Comparison of ENCODE assay signal across 13 mouse cellular contexts in genomic region chr13:99561843-99562550, GRCm38 (mm10). TPM values are rescaled to one million over a fixed set of nuclear protein-coding genes. Genes with fewer than 3 reads are reported as not detected.
A peak's percentile ranks its signal among the peaks of the same experiment; 100 is the strongest.
DNase-seq lines count a peak whose midpoint lies in the region; ATAC-seq and TF ChIP-seq lines count a peak whose summit lies in the region.
"Had no signal": no experiment of that assay in that cellular context is flagged by ENCODE, and none has a peak within 500 bp of the region (broad histone marks: within the 10 kb centered on the region; RNA-seq: fewer than 3 reads in every experiment).

No protein-coding gene starts in this region.

- H3K27me3 ChIP-seq in midbrain, embryonic 12.5 days, result no peaks in the 10 kb centered on the region; the same call in 1 of the 2 replicates
- H3K27me3 ChIP-seq in midbrain, embryonic 16.5 days (ENCODE audit: control insufficient read depth, insufficient read depth, low read depth, low read length), result no peaks in the 10 kb centered on the region
- no peaks in the 10 kb centered on the region for H3K27me3 ChIP-seq in forebrain, embryonic 13.5 days
- no peaks in the 10 kb centered on the region for H3K27me3 ChIP-seq in hindbrain, postnatal 0 days (ENCODE audit: insufficient read depth, low read length)
- no peaks in the 10 kb centered on the region for H3K27me3 ChIP-seq in neural tube, embryonic 15.5 days (replicated peaks)
- H3K27me3 ChIP-seq: liver, embryonic 12.5 days had no signal

- H3K4me2 ChIP-seq in midbrain, embryonic 12.5 days (replicated peaks), result no peak overlapping the region
- no peak overlapping the region for H3K4me2 ChIP-seq in midbrain, embryonic 16.5 days (ENCODE audit: low read length)
- H3K4me2 ChIP-seq in forebrain, embryonic 13.5 days, result 0 out of 2 replicates have a peak overlapping the region, but pooled peaks have one; percentile 2
- H3K4me2 ChIP-seq in hindbrain, postnatal 0 days (ENCODE audit: low read depth, low read length), result no peak overlapping the region
- no peak overlapping the region for H3K4me2 ChIP-seq in neural tube, embryonic 15.5 days
- H3K4me2 ChIP-seq: liver, embryonic 12.5 days had no signal

- H3K27ac ChIP-seq in midbrain, embryonic 12.5 days (replicated peaks), result peak overlapping the region; percentile 17; the same call in 1 of the 2 replicates
- H3K27ac ChIP-seq in midbrain, embryonic 16.5 days (ENCODE audit: low read length), result no peak overlapping the region
- peak overlapping the region; percentile 6; the same call in 1 of the 2 replicates for H3K27ac ChIP-seq in forebrain, embryonic 13.5 days
- H3K27ac ChIP-seq in hindbrain, postnatal 0 days, result no peak overlapping the region
- no peak overlapping the region for H3K27ac ChIP-seq in neural tube, embryonic 15.5 days (replicated peaks)
- H3K27ac ChIP-seq: liver, embryonic 12.5 days had no signal

- WGBS in midbrain, embryonic 12.5 days, result 41% methylated on average over 10 of the region's 10 CpGs
- 39% methylated on average over 10 of the region's 10 CpGs for WGBS in midbrain, embryonic 16.5 days
- WGBS in forebrain, embryonic 13.5 days, result 14% methylated on average over 10 of the region's 10 CpGs
- 40% methylated on average over 10 of the region's 10 CpGs for WGBS in hindbrain, postnatal 0 days
- WGBS in neural tube, embryonic 15.5 days, result 32% methylated on average over 10 of the region's 10 CpGs
- 65% methylated on average over 10 of the region's 10 CpGs for WGBS in lung, adult 2 months

- DNase-seq in hindbrain, postnatal 0 days (ENCODE audit: low spot score), result peak; percentile 46
- DNase-seq in urinary bladder, postnatal 4 days (ENCODE audit: low spot score in 2 of 2), result no peak
- DNase-seq in lung, adult 2 months, result no peak
- DNase-seq in adrenal gland, postnatal 14 days, result no peak
- DNase-seq: cerebellum, postnatal 36 days; gastrocnemius, postnatal 25 days; lung, postnatal 10 days had no signal

- H3K36me3 ChIP-seq in midbrain, embryonic 12.5 days, result no peaks in the 10 kb centered on the region
- H3K36me3 ChIP-seq in midbrain, embryonic 16.5 days (ENCODE audit: control insufficient read depth, insufficient read depth, low read length), result no peaks in the 10 kb centered on the region
- H3K36me3 ChIP-seq in forebrain, embryonic 13.5 days (ENCODE audit: poor library complexity, severe bottlenecking), result no peaks in the 10 kb centered on the region
- H3K36me3 ChIP-seq in hindbrain, postnatal 0 days (ENCODE audit: insufficient read depth, low read length), result no peaks in the 10 kb centered on the region
- H3K36me3 ChIP-seq in neural tube, embryonic 15.5 days, result no peaks in the 10 kb centered on the region
- H3K36me3 ChIP-seq: liver, embryonic 12.5 days had no signal

- peaks cover 30% of the 10 kb centered on the region for H3K4me1 ChIP-seq in midbrain, embryonic 12.5 days
- H3K4me1 ChIP-seq in midbrain, embryonic 16.5 days (ENCODE audit: control insufficient read depth, insufficient read depth, low read length), result peaks cover 17% of the 10 kb centered on the region
- H3K4me1 ChIP-seq in forebrain, embryonic 13.5 days, result peaks cover 34% of the 10 kb centered on the region
- H3K4me1 ChIP-seq in hindbrain, postnatal 0 days (ENCODE audit: insufficient read depth, low read length), result peaks cover 11% of the 10 kb centered on the region
- H3K4me1 ChIP-seq in neural tube, embryonic 15.5 days, result peaks cover 24% of the 10 kb centered on the region
- no peaks in the 10 kb centered on the region for H3K4me1 ChIP-seq in lung, adult 2 months (ENCODE audit: control insufficient read depth, insufficient read depth, low read length)
- H3K4me1 ChIP-seq: liver, embryonic 12.5 days had no signal

- ATAC-seq in midbrain, embryonic 12.5 days (ENCODE audit: low FRiP score, low read depth), result peak; percentile 62; the same call in 1 of the 2 replicates
- ATAC-seq in midbrain, embryonic 16.5 days, result no peak
- ATAC-seq in forebrain, embryonic 13.5 days, result peak; percentile 82
- no peak for ATAC-seq in hindbrain, postnatal 0 days
- ATAC-seq in neural tube, embryonic 15.5 days (ENCODE audit: low FRiP score), result peak; percentile 47; the same call in 1 of the 2 replicates
- ATAC-seq: liver, embryonic 12.5 days had no signal

- no peak overlapping the region for H3K9ac ChIP-seq in midbrain, embryonic 12.5 days (replicated peaks)
- H3K9ac ChIP-seq in midbrain, embryonic 16.5 days (ENCODE audit: low read depth, low read length), result no peak overlapping the region
- H3K9ac ChIP-seq in forebrain, embryonic 13.5 days, result no peak overlapping the region
- no peak overlapping the region for H3K9ac ChIP-seq in hindbrain, postnatal 0 days (replicated peaks; ENCODE audit: low read length)
- no peak overlapping the region for H3K9ac ChIP-seq in neural tube, embryonic 15.5 days (replicated peaks)
- H3K9ac ChIP-seq: liver, embryonic 12.5 days had no signal

- no peak overlapping the region for H3K4me3 ChIP-seq in midbrain, embryonic 12.5 days
- no peak overlapping the region for H3K4me3 ChIP-seq in midbrain, embryonic 16.5 days (ENCODE audit: low read depth, low read length)
- no peak overlapping the region for H3K4me3 ChIP-seq in forebrain, embryonic 13.5 days
- no peak overlapping the region for H3K4me3 ChIP-seq in hindbrain, postnatal 0 days (ENCODE audit: low read length)
- no peak overlapping the region for H3K4me3 ChIP-seq in neural tube, embryonic 15.5 days (replicated peaks)
- H3K4me3 ChIP-seq in lung, adult 2 months (replicated peaks; ENCODE audit: extremely low read depth, low read depth, low read length), result no peak overlapping the region
- H3K4me3 ChIP-seq: erythroblast, embryonic 14.5 days; liver, embryonic 12.5 days had no signal

- no peaks in the 10 kb centered on the region for H3K9me3 ChIP-seq in midbrain, embryonic 12.5 days
- no peaks in the 10 kb centered on the region for H3K9me3 ChIP-seq in midbrain, embryonic 16.5 days (replicated peaks; ENCODE audit: control insufficient read depth, low read length, poor library complexity, severe bottlenecking)
- H3K9me3 ChIP-seq in forebrain, embryonic 13.5 days (replicated peaks), result no peaks in the 10 kb centered on the region
- H3K9me3 ChIP-seq in hindbrain, postnatal 0 days (ENCODE audit: low read length), result no peaks in the 10 kb centered on the region
- H3K9me3 ChIP-seq in neural tube, embryonic 15.5 days (replicated peaks), result no peaks in the 10 kb centered on the region
- H3K9me3 ChIP-seq: liver, embryonic 12.5 days had no signal

- no peak for TF ChIP-seq CTCF in hindbrain, postnatal 0 days (IDR thresholded peaks at IDR 0.05; ENCODE audit: low read depth)
- no peak for TF ChIP-seq CTCF in lung, adult 2 months (IDR thresholded peaks at IDR 0.05; ENCODE audit: insufficient read depth, low read length)

- TF ChIP-seq POLR2A in lung, adult 2 months (IDR thresholded peaks at IDR 0.05; ENCODE audit: borderline replicate concordance, extremely low read depth, low read depth, low read length), result no peak

RNA-seq across cellular contexts. Expression of gene Map1b, which starts 45.7 kb away (rescaled TPM):
- polyA plus RNA-seq in midbrain, embryonic 12.5 days (2016; fragmentation: Nextera tagmentation; extraction: Ambion mirVana), result 1,345 and 1,353 TPM in 2 replicates
- polyA plus RNA-seq in midbrain, embryonic 16.5 days (2015; fragmentation: Nextera tagmentation; extraction: Ambion mirVana), result 1,966 and 2,233 TPM in 2 replicates
- 1,694 and 1,735 TPM in 2 replicates for polyA plus RNA-seq in forebrain, embryonic 13.5 days (2015; fragmentation: Nextera tagmentation; extraction: Ambion mirVana)
- 690 and 787 TPM in 2 replicates for total RNA-seq in hindbrain, postnatal 0 days (2014; rRNA removed)
- 1,844 and 1,981 TPM in 2 replicates for polyA plus RNA-seq in hindbrain, postnatal 0 days (2015; fragmentation: Nextera tagmentation; extraction: Ambion mirVana)
- 1,470 and 1,697 TPM in 2 replicates for polyA plus RNA-seq in neural tube, embryonic 15.5 days (2015; fragmentation: Nextera tagmentation; extraction: Ambion mirVana)
- polyA plus RNA-seq in lung, adult 2 months (2012; rRNA removed), result 2.3 and 4.1 TPM in 2 replicates
- total RNA-seq in adrenal gland, postnatal 14 days (2021), result 81.3 and 83.2 TPM in 2 replicates
- polyA plus RNA-seq: erythroblast, embryonic 14.5 days had no signal

Comparison
In these comparisons a context has a peak if more than half of its experiments do, and no peak if none do; other contexts are left out.
1. ATAC-seq: peak in midbrain, embryonic 12.5 days (single experiment), forebrain, embryonic 13.5 days (single experiment) and neural tube, embryonic 15.5 days (single experiment); none in midbrain, embryonic 16.5 days (single experiment) and hindbrain, postnatal 0 days (single experiment).
2. H3K27ac ChIP-seq: peak in midbrain, embryonic 12.5 days (single experiment) and forebrain, embryonic 13.5 days (single experiment); none in midbrain, embryonic 16.5 days (single experiment), hindbrain, postnatal 0 days (single experiment) and neural tube, embryonic 15.5 days (single experiment).
3. RNA of gene Map1b, which starts 45.7 kb away (polyA plus RNA-seq): 1,844 to 1,981 TPM in hindbrain, postnatal 0 days, 1,966 to 2,233 TPM in midbrain, embryonic 16.5 days, 1,470 to 1,697 TPM in neural tube, embryonic 15.5 days, 1,694 to 1,735 TPM in forebrain, embryonic 13.5 days and 1,345 to 1,353 TPM in midbrain, embryonic 12.5 days; 2.3 to 4.1 TPM in lung, adult 2 months; every median in the first group is over 100 times any median in the second.